Mouse (Mus musculus) hindbrain, embryonic 12.5 days (tissue): Measurements from ENCODE around the gene Nt5c. TPM values are rescaled to one million over a fixed set of nuclear protein-coding genes. Genes with fewer than 3 reads are reported as not detected.

Experiments used
- ATAC-seq: fragments of 200-750 bp; cut with Nextera tagmentation; 2 replicates; pipeline ENCODE4 v1.8.0; 2017; ENCODE audit warnings: moderate TSS enrichment; ENCODE audit not compliant: low FRiP score
- H3K27ac ChIP-seq: fragments of 300-500 bp; sonication (generic); 2 replicates; pipeline ENCODE4 v1.5.1; 2016; ENCODE audit warnings: mild to moderate bottlenecking
- H3K27me3 ChIP-seq: fragments of 300-500 bp; sonication (generic); 2 replicates; pipeline ENCODE4 v1.6.1; 2016; ENCODE audit warnings: mild to moderate bottlenecking
- H3K36me3 ChIP-seq: fragments of 300-500 bp; sonication (generic); 2 replicates; pipeline ENCODE4 v1.6.1; 2016; ENCODE audit warnings: mild to moderate bottlenecking
- H3K4me1 ChIP-seq: fragments of 300-500 bp; sonication (generic); 2 replicates; pipeline ENCODE4 v1.6.1; 2016
- H3K4me2 ChIP-seq: fragments of 300-500 bp; sonication (generic); replicated peaks from 2 replicates; pipeline ENCODE4 v1.6.1; 2016; ENCODE audit warnings: mild to moderate bottlenecking
- H3K4me3 ChIP-seq: fragments of 300-500 bp; sonication (generic); 2 replicates; pipeline ENCODE4 v1.5.1; 2016; ENCODE audit warnings: mild to moderate bottlenecking
- H3K9ac ChIP-seq: fragments of 300-500 bp; sonication (generic); 2 replicates; pipeline ENCODE4 v1.6.1; 2016; ENCODE audit warnings: mild to moderate bottlenecking, moderate library complexity
- H3K9me3 ChIP-seq: fragments of 300-500 bp; sonication (generic); replicated peaks from 2 replicates; pipeline ENCODE4 v1.6.1; 2016; ENCODE audit warnings: mild to moderate bottlenecking
- WGBS: fragments of 180-500 bp; shearing (Covaris S2); methylation state at CpG from one replicate; pipeline ENCODE4 v1.1.7; 2016; 5-methylcytosine and 5-hydroxymethylcytosine counted together
- microRNA-seq: library from miRNA; unstranded; fragments of <30 nt; microRNA quantifications from one replicate; pipeline ENCODE4, GENCODE M21; 2017
- polyA plus RNA-seq: library from polyadenylated mRNA; unstranded; fragments of >200 nt; fragmentation: Nextera tagmentation; extraction: Ambion mirVana; gene quantifications from 2 replicates; pipeline ENCODE4 v1.2.1, GENCODE M21; 2016

Nt5c gene
- polyA plus RNA-seq, 1 experiment from 2014 or later = 81.5 TPM

DNA sequence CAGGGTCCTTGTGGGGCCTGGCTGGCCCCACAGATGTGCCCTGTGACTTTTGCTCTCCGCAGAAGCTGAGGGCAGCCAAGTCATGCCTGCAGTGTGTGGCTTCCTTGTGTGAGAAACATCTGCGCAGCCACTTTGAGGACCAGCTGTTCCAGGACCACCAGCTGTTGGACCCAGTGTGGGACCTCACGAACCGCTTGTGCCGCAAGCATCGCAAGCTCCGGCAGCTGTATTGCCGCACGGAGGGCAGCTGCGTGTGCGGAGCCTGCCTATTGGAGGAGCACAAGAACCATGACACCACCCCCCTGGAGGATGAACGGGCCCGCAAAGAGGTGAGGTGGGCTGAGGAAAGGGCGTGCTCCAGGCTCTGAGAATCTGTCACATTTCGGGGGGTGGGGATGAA lies 50.2 kb downstream of the Nt5c start:
- H3K4me2 ChIP-seq = no peak overlapping the region
- no peak for ATAC-seq
- H3K9me3 ChIP-seq = peaks cover 6% of the 10 kb centered on the region; the same call in 1 of the 2 replicates
- H3K4me3 ChIP-seq = no peak overlapping the region
- no peak overlapping the region for H3K27ac ChIP-seq
- no peaks in the 10 kb centered on the region for H3K36me3 ChIP-seq
- peaks cover 3% of the 10 kb centered on the region for H3K4me1 ChIP-seq
- 47% methylated on average over 15 of the region's 15 CpGs for WGBS
- H3K27me3 ChIP-seq = no peaks in the 10 kb centered on the region
- H3K9ac ChIP-seq = no peak overlapping the region

Small RNA genes lying within 50 kb of the gene (microRNA-seq; reads per million reads assigned to microRNA genes)
- not detected for gene Mir3968

Other genes starting within 250 kb of the Nt5c start
- gene Grin2c, start 224.6 kb downstream of the Nt5c start, polyA plus RNA-seq = 0.21 and 0.57 TPM in 2 replicates
- 15.4 and 18.0 TPM in 2 replicates for gene Fdxr, start 214.8 kb downstream of the Nt5c start, polyA plus RNA-seq
- gene Fads6, start 194.2 kb downstream of the Nt5c start, polyA plus RNA-seq = 0.13 and 0.25 TPM in 2 replicates
- not detected in 2 replicates for gene Otop2, start 184.7 kb downstream of the Nt5c start, polyA plus RNA-seq
- not detected in 2 replicates for gene Ush1g, start 169.8 kb downstream of the Nt5c start, polyA plus RNA-seq
- 0.13 and 0.17 TPM in 2 replicates for gene Otop3, start 157.1 kb downstream of the Nt5c start, polyA plus RNA-seq
- 26.5 and 28.0 TPM in 2 replicates for gene Hid1, start 124.1 kb downstream of the Nt5c start, polyA plus RNA-seq
- gene Cdr2l, start 109.9 kb downstream of the Nt5c start, polyA plus RNA-seq = 27.6 and 28.8 TPM in 2 replicates
- gene Mrpl58, start 88.1 kb downstream of the Nt5c start, polyA plus RNA-seq = 180 and 190 TPM in 2 replicates
- gene Atp5h, start 71.9 kb downstream of the Nt5c start, polyA plus RNA-seq = 810 and 835 TPM in 2 replicates
- 30.0 and 33.0 TPM in 2 replicates for gene Kctd2, start 71.7 kb downstream of the Nt5c start, polyA plus RNA-seq
- 0.20 TPM in 1 of 2 replicates, not detected in the other for gene Trim80, start 51.3 kb downstream of the Nt5c start, polyA plus RNA-seq
- gene Slc16a5, start 29.4 kb downstream of the Nt5c start, polyA plus RNA-seq = not detected in 2 replicates
- 10.2 and 15.2 TPM in 2 replicates for gene Armc7, start 16.2 kb downstream of the Nt5c start, polyA plus RNA-seq
- gene Jpt1, start 22.5 kb upstream of the Nt5c start, polyA plus RNA-seq = 953 and 959 TPM in 2 replicates
- gene Sumo2, start 44.4 kb upstream of the Nt5c start, polyA plus RNA-seq = 1,185 and 1,202 TPM in 2 replicates
- 139 and 144 TPM in 2 replicates for gene Nup85, start 72.6 kb upstream of the Nt5c start, polyA plus RNA-seq
- gene Mrps7, start 112.1 kb upstream of the Nt5c start, polyA plus RNA-seq = 86.0 and 86.6 TPM in 2 replicates
- 30.3 and 33.7 TPM in 2 replicates for gene Gga3, start 112.2 kb upstream of the Nt5c start, polyA plus RNA-seq
- gene Mif4gd, start 121.1 kb upstream of the Nt5c start, polyA plus RNA-seq = 12.0 and 12.4 TPM in 2 replicates
- gene Slc25a19, start 136.4 kb upstream of the Nt5c start, polyA plus RNA-seq = 24.7 and 26.5 TPM in 2 replicates
- 151 and 164 TPM in 2 replicates for gene Grb2, start 216.7 kb upstream of the Nt5c start, polyA plus RNA-seq